Mouse (Mus musculus): Measurements from ENCODE around the gene Lmo4. TPM values are rescaled to one million over a fixed set of nuclear protein-coding genes. Genes with fewer than 3 reads are reported as not detected.
A peak's percentile ranks its signal among the peaks of the same experiment; 100 is the strongest.

Gene Lmo4
- polyA plus RNA-seq (2015; fragmentation: Nextera tagmentation; extraction: Ambion mirVana): 62.8 and 65.3 TPM in 2 replicates

DNA sequence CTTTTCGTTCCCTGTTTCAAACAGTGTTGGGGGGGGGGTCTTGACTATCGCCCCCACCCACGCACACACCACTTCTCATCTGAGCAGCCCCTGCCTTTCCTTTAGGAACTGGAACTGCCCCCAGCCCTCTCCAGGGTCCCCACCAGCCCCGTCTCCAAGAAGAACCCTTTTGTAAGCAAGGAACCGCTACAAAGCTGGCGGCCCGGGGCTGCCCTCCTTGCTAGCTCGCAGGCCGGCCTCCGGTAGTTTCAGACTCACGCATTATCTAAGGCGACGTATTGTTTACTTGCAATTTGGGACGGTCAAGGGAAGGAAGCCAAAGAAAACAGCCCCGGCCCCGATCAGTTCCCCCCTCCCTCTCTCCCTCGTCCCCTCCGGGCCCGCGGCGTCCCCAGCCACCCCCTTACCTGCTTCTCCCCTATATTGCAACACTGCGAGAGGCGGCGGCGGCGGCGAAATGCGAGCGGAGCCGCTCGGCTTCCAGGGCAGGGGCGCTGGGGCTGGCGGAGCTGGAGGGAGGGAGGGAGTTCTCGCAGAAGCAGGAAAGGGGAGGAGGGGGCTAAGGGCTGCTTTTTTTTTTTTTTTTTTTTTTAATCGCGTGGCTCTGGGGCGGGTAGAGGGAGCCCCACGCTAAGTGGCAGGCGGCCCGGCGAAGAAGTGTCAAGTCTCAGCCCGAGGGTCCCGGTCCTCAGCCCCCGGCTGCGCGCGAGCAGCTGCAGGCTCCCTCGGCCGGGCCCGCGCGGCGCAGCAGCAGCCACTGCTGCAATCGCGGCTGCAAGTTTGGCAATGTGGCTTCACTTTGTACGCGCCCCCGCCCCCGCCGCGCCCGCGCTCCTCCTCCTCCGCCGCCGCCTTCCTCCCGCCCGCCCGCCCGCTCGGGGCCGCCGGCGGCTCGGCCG, at the start of gene Lmo4:
Lmo4 (minus strand) TSS at position 808 of the 899 bp plus-strand sequence.
- Histone ChIP-seq H3K36me3 (ENCODE audit: insufficient read depth, low read length) (no peaks in the 10 kb centered on the region), H3K4me1 (ENCODE audit: insufficient read depth, low read depth, low read length) (no peaks in the 10 kb centered on the region; the same call in 1 of the 2 replicates), H3K4me3 (ENCODE audit: low read depth, low read length) (peak within 1 kb of the TSS; percentile 96), H3K27me3 (replicated peaks; ENCODE audit: insufficient read depth, low read length) (no peaks in the 10 kb centered on the region), H3K9ac (replicated peaks; ENCODE audit: low read depth) (peak within 1 kb of the TSS; percentile 98), H3K27ac (ENCODE audit: low read length) (peak within 1 kb of the TSS; percentile 99), H3K9me3 (ENCODE audit: low read length) (no peaks in the 10 kb centered on the region), H3K4me2 (replicated peaks; ENCODE audit: low read depth, low read length) (peak within 1 kb of the TSS; percentile 90)
- ATAC-seq (peak; percentile 81), DNase-seq (ENCODE audit: low spot score) (peak; percentile 92)
- TF ChIP-seq CTCF (IDR thresholded peaks at IDR 0.05): no peak
- no peak for TF ChIP-seq EP300 (IDR thresholded peaks at IDR 0.05)
- WGBS: 0% methylated on average over 35 of the region's 76 CpGs

DNA sequence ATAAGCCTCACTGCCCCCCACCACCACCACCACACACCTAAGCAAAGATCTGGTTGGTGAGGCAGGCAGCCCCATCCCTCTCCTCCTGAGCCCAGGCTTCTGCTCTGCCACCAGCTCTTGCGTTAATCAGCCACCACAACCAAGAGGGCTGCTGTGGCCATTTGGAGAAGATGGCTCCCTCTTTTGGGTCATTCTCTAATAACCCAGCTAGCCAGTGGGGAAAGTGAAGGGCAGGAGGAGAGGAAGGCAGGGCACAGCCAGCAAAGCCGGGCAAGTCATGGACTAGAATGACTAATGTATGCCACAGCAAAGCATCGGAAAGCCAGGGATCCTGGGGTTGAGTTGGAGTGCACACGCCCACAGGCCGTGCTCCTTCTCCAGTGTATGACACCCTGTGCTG, 49.3 kb upstream of the Lmo4 start:
- H3K4me3 ChIP-seq (ENCODE audit: low read depth, low read length): no peak overlapping the region
- H3K9me3 ChIP-seq (ENCODE audit: low read length): no peaks in the 10 kb centered on the region
- no peak for ATAC-seq
- H3K27me3 ChIP-seq (replicated peaks; ENCODE audit: insufficient read depth, low read length): no peaks in the 10 kb centered on the region
- no peak for TF ChIP-seq CTCF (IDR thresholded peaks at IDR 0.05)
- no peak for TF ChIP-seq EP300 (IDR thresholded peaks at IDR 0.05)
- no peak overlapping the region for H3K27ac ChIP-seq (ENCODE audit: low read length)
- H3K9ac ChIP-seq (replicated peaks; ENCODE audit: low read depth): no peak overlapping the region
- H3K4me2 ChIP-seq (replicated peaks; ENCODE audit: low read depth, low read length): no peak overlapping the region
- no peak for DNase-seq (ENCODE audit: low spot score)
- H3K36me3 ChIP-seq (ENCODE audit: insufficient read depth, low read length): no peaks in the 10 kb centered on the region
- no peaks in the 10 kb centered on the region for H3K4me1 ChIP-seq (ENCODE audit: insufficient read depth, low read depth, low read length)
- WGBS: 87% methylated on average over 5 of the region's 5 CpGs

DNA sequence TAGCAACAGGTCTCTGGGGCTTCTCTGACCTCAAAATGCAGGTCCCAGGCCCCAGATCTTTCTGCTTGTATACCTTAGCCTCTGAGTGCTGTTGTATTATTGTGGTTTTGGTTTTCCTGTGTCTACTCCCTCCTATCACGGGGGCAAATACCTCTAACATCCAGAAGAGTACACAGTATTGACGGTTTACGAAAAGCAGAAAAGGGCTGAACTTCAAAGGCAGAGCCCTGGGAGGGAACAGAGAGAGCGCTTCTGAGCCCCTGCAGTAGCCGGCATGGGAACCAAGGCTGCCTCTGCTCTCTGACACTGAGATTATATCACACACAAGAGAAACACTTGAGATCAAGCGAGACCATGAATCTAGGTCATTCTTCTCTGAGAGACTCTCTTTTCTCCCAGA, 48.0 kb upstream of the Lmo4 start:
- Histone ChIP-seq H3K4me1 (ENCODE audit: insufficient read depth, low read depth, low read length) (no peaks in the 10 kb centered on the region), H3K9me3 (ENCODE audit: low read length) (no peaks in the 10 kb centered on the region), H3K4me3 (ENCODE audit: low read depth, low read length) (no peak overlapping the region), H3K27me3 (replicated peaks; ENCODE audit: insufficient read depth, low read length) (no peaks in the 10 kb centered on the region), H3K27ac (ENCODE audit: low read length) (no peak overlapping the region), H3K36me3 (ENCODE audit: insufficient read depth, low read length) (no peaks in the 10 kb centered on the region), H3K4me2 (replicated peaks; ENCODE audit: low read depth, low read length) (no peak overlapping the region), H3K9ac (replicated peaks; ENCODE audit: low read depth) (no peak overlapping the region)
- no peak for ATAC-seq
- 55% methylated on average over 6 of the region's 6 CpGs for WGBS
- no peak for TF ChIP-seq CTCF (IDR thresholded peaks at IDR 0.05)
- no peak for TF ChIP-seq EP300 (IDR thresholded peaks at IDR 0.05)
- no peak for DNase-seq (ENCODE audit: low spot score)

DNA sequence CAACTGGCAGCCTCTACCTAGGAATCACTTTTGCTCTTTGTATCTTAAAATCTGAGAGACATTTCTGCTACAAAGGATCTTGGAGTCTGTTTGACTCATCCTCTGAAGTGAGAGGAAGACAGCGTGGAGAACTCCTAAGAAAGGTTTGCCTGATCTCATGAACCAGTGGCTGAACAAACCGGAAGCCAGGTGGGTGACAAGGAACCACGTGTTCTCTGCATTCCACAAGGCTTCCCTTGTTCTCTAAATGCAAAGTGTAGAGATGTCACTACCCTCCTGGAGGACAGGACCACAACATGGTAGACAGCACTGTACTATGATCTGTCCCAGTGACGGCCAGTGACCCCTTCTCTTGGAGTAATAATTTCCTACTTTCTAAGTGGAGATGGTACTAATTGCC, 47.1 kb upstream of the Lmo4 start:
- no peak overlapping the region for H3K9ac ChIP-seq (replicated peaks; ENCODE audit: low read depth)
- H3K9me3 ChIP-seq (ENCODE audit: low read length): no peaks in the 10 kb centered on the region
- ATAC-seq (no peak), DNase-seq (ENCODE audit: low spot score) (no peak)
- no peak overlapping the region for H3K4me2 ChIP-seq (replicated peaks; ENCODE audit: low read depth, low read length)
- TF ChIP-seq EP300 (IDR thresholded peaks at IDR 0.05) (no peak), CTCF (IDR thresholded peaks at IDR 0.05) (no peak)
- WGBS: 57% methylated on average over 4 of the region's 4 CpGs
- no peak overlapping the region for H3K4me3 ChIP-seq (ENCODE audit: low read depth, low read length)
- H3K27me3 ChIP-seq (replicated peaks; ENCODE audit: insufficient read depth, low read length): no peaks in the 10 kb centered on the region
- H3K27ac ChIP-seq (ENCODE audit: low read length): no peak overlapping the region
- no peaks in the 10 kb centered on the region for H3K4me1 ChIP-seq (ENCODE audit: insufficient read depth, low read depth, low read length)
- no peaks in the 10 kb centered on the region for H3K36me3 ChIP-seq (ENCODE audit: insufficient read depth, low read length)

DNA sequence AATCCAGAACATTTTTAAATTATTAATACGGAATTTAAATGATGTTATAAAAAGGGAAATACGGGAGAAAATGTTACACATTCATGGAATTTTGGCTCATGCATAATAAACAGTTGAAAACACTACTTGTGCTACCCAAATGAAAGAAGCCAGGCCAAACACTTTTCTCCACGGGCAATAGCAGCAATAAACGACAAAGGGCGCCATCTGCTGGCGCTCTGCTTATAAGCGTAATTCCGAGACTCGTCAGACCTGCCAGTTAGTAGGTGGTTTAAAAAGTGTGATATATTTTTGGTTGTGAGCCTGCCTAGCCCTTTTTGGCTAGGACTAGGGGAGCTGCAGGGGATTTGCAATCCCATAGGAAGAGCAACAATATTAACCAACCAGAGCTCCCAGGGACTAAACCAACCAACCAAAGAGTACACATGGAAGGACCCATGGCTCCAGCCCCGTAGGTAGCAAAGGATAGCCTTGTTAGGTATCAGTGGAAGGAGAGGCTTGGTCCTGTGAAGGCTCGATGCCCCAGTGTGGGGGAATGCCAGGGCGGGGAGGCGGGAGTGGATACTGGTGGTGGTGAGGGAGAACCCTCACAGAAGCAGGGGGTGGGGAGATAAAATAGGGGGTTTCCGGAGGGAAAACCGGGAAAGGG, 37.1 kb upstream of the Lmo4 start:
- WGBS: 26% methylated on average over 15 of the region's 15 CpGs
- no peak overlapping the region for H3K4me3 ChIP-seq (ENCODE audit: low read depth, low read length)
- H3K4me1 ChIP-seq (ENCODE audit: insufficient read depth, low read depth, low read length): no peaks in the 10 kb centered on the region
- H3K9me3 ChIP-seq (ENCODE audit: low read length): no peaks in the 10 kb centered on the region
- no peaks in the 10 kb centered on the region for H3K27me3 ChIP-seq (replicated peaks; ENCODE audit: insufficient read depth, low read length)
- TF ChIP-seq EP300 (IDR thresholded peaks at IDR 0.05): no peak
- peak; percentile 87 for TF ChIP-seq CTCF (IDR thresholded peaks at IDR 0.05)
- no peaks in the 10 kb centered on the region for H3K36me3 ChIP-seq (ENCODE audit: insufficient read depth, low read length)
- DNase-seq (ENCODE audit: low spot score): peak; percentile 85
- no peak overlapping the region for H3K4me2 ChIP-seq (replicated peaks; ENCODE audit: low read depth, low read length)
- peak; percentile 48 for ATAC-seq
- H3K27ac ChIP-seq (ENCODE audit: low read length): no peak overlapping the region
- H3K9ac ChIP-seq (replicated peaks; ENCODE audit: low read depth): no peak overlapping the region

DNA sequence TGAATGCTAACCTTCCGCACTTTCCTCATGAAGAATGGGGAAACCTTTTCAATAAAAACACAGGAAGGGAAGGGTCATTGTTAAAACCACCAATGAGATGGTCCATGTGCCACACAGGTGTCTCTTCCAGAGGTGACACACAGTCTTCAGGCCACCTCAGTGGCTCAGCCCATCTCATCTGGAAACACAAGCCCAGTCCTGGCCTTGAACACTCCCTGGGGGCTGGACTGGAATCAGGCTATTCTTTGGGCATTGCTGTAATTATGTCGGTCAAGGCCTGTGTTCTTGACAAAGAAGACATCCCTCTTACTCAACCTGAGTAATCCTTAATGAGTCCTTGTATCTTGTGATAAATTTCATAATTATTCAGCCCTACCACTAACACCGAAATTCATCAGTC, 36.1 kb upstream of the Lmo4 start:
- Histone ChIP-seq H3K36me3 (ENCODE audit: insufficient read depth, low read length) (no peaks in the 10 kb centered on the region), H3K9me3 (ENCODE audit: low read length) (no peaks in the 10 kb centered on the region), H3K9ac (replicated peaks; ENCODE audit: low read depth) (no peak overlapping the region), H3K4me1 (ENCODE audit: insufficient read depth, low read depth, low read length) (no peaks in the 10 kb centered on the region), H3K27ac (ENCODE audit: low read length) (no peak overlapping the region), H3K4me3 (ENCODE audit: low read depth, low read length) (no peak overlapping the region), H3K4me2 (replicated peaks; ENCODE audit: low read depth, low read length) (no peak overlapping the region), H3K27me3 (replicated peaks; ENCODE audit: insufficient read depth, low read length) (no peaks in the 10 kb centered on the region)
- ATAC-seq (no peak), DNase-seq (ENCODE audit: low spot score) (no peak)
- WGBS: 84% methylated on average over 3 of the region's 3 CpGs
- no peak for TF ChIP-seq CTCF (IDR thresholded peaks at IDR 0.05)
- no peak for TF ChIP-seq EP300 (IDR thresholded peaks at IDR 0.05)

All from lung, postnatal 0 days (tissue).